ENCODE assay signal across 9 mouse cellular contexts in the genomic region with DNA sequence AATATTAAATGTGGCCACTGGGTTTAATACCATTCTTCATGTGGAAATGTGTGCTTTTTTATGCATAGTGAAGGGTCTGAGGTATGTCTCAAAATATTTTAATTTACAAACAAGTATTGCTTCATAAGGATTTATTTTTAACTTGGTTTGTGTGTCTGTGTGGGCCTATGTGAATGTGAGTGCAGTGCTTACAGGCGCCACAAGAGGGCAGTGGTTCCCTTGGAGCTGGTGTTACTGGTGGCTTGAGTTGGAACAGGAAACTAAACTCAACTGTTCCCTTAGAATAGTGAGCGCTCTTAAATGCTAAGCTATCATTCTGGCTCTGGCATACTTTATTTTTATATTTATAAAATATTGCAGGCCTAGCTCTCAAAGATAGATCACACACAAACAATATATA. TPM values are rescaled to one million over a fixed set of nuclear protein-coding genes. Genes with fewer than 3 reads are reported as not detected.
DNase-seq lines count a peak whose midpoint lies in the region; ATAC-seq and TF ChIP-seq lines count a peak whose summit lies in the region.
"Had no signal": no experiment of that assay in that cellular context is flagged by ENCODE, and none has a peak within 500 bp of the region (broad histone marks: within the 10 kb centered on the region; RNA-seq: fewer than 3 reads in every experiment).

No protein-coding gene starts in this region.

- H3K27me3 ChIP-seq in limb, embryonic 11.5 days (ENCODE audit: control insufficient read depth, insufficient read depth, low read length) = no peaks in the 10 kb centered on the region

- H3K4me2 ChIP-seq in limb, embryonic 11.5 days (ENCODE audit: low read depth, severe bottlenecking) = no peak overlapping the region

- TF ChIP-seq POLR2A in brain, embryonic 14.5 days (IDR thresholded peaks at IDR 0.05; ENCODE audit: borderline replicate concordance, extremely low read depth, insufficient read depth, insufficient read length, poor library complexity, severe bottlenecking) = no peak

- TF ChIP-seq CTCF in brain, embryonic 14.5 days (IDR thresholded peaks at IDR 0.05; ENCODE audit: borderline replicate concordance, extremely low read depth, insufficient read depth, insufficient read length) = peak; percentile 72; the same call in 1 of the 2 replicates

- WGBS in limb, embryonic 11.5 days = 45% methylated on average over 2 of the region's 2 CpGs

- H3K27ac ChIP-seq in limb, embryonic 11.5 days (replicated peaks; ENCODE audit: low read depth, low read length) = no peak overlapping the region
- H3K27ac ChIP-seq: macrophage had no signal

- H3K36me3 ChIP-seq in limb, embryonic 11.5 days (ENCODE audit: control insufficient read depth, insufficient read depth, low read length) = no peaks in the 10 kb centered on the region

- H3K9me3 ChIP-seq in limb, embryonic 11.5 days (ENCODE audit: control insufficient read depth, low read length) = no peaks in the 10 kb centered on the region

- peak; percentile 16 to 44 for DNase-seq in heart, postnatal 10 days
- DNase-seq in heart, adult 11 months = no peak
- DNase-seq in right cerebral cortex, adult 2 months (ENCODE audit: low spot score in 2 of 2) = peak; percentile 42 to 45
- no peak for DNase-seq in right cerebral cortex, postnatal 25 days
- peak; percentile 59 for DNase-seq in brain, embryonic 14.5 days (ENCODE audit: low read depth)
- peak; percentile 72 for DNase-seq in limb, embryonic 11.5 days (ENCODE audit: low spot score)
- DNase-seq in ovary, postnatal 36 days (ENCODE audit: low spot score) = no peak
- no peak for DNase-seq in cerebellum, adult 11-12 months

- no peak overlapping the region for H3K4me3 ChIP-seq in limb, embryonic 11.5 days (ENCODE audit: low read depth, low read length)

- H3K4me1 ChIP-seq in limb, embryonic 11.5 days (ENCODE audit: control insufficient read depth, insufficient read depth, low read length) = no peaks in the 10 kb centered on the region

- intact Hi-C loops in heart, postnatal 10 days (cut with DNase I) = loop anchor here (10.0 kb wide), 2 partner anchors 1099 to 1359 kb away; no protein-coding TSS in a partner anchor

- H3K9ac ChIP-seq in limb, embryonic 11.5 days (ENCODE audit: low read length) = no peak overlapping the region

- ATAC-seq in limb, embryonic 11.5 days (ENCODE audit: insufficient number of reproducible peaks, low FRiP score, low TSS enrichment, low read depth) = no peak

RNA-seq across cellular contexts. Expression of a gene that starts 6.8 kb away (rescaled TPM):
- 1 to 10 TPM in 1 of 2 experiments, under 1 TPM in 1; 0.34 to 1.2 TPM for total RNA-seq in heart, postnatal 10 days (2021)
- 5.5 and 10.1 TPM in 2 replicates for polyA plus RNA-seq in brain, embryonic 14.5 days (2012; rRNA removed)
- polyA plus RNA-seq in limb, embryonic 11.5 days (2014; fragmentation: Nextera tagmentation; extraction: Ambion mirVana) = 0.67 and 0.81 TPM in 2 replicates
- polyA plus RNA-seq: macrophage had no signal

Comparison
In these comparisons a context has a peak if more than half of its experiments do, and no peak if none do; other contexts are left out.
1. DNase-seq: peak in heart, postnatal 10 days (2 of 2), right cerebral cortex, adult 2 months (2 of 2), brain, embryonic 14.5 days (single experiment) and limb, embryonic 11.5 days (single experiment); none in heart, adult 11 months (single experiment), right cerebral cortex, postnatal 25 days (single experiment), ovary, postnatal 36 days (single experiment) and cerebellum, adult 11-12 months (single experiment).